Mouse (Mus musculus) stomach, postnatal 0 days (tissue): ENCODE measurements around the gene Rapgef3.

Experiments used
- CTCF ChIP-seq: IDR thresholded peaks from 2 replicates; pipeline ENCODE4 v1.5.1; 2016; ENCODE audit warnings: antibody characterized with exemption, low read depth, mild to moderate bottlenecking, moderate library complexity
- EP300 ChIP-seq: optimal IDR thresholded peaks from 2 replicates; pipeline ENCODE3; 2016; ENCODE audit warnings: antibody characterized with exemption

DNA sequence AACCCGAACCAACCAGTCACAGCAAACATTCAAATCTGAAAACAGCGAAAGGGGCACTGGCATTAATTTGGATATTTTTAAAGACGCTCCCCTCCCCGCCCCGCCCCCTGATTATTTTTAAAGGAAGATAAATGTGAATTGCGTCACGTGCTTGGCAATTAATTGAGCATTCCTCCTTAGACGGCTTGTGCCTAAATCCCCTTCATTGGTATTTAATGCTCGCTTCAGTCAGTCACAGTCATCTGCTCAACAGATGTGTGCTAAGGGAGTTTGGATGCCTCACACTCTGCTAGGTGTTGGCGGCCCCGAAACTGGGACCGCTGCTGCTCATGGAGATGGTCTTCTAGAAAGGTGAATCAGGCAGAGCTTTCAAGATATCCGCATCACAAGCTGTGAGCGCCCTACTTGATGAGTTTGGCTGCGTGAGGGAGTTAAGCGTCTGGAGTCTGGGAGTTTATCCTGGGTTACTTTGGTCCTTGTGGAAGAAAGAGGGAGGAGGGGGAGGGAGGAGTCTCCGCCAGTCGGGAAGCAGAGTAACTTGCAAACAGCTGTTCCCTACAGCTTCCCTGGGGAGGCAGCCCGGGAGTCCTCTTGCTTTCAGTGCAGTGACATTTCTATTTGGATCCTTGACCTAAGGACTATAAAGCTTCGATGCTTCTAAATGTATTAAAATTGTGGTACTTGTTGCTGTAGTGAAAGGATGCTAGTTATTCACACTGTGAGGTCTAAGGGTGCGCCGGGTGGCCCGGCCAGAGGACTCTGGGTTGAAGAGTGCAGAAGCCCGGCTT is 14.4 kb upstream of the Rapgef3 start:
- TF ChIP-seq CTCF (no peak), EP300 (no peak)
